Comparison of ENCODE assay signal across 9 mouse cellular contexts in genomic region chr1:184728561-184729115, GRCm38 (mm10). TPM values are rescaled to one million over a fixed set of nuclear protein-coding genes. Genes with fewer than 3 reads are reported as not detected.
DNase-seq lines count a peak whose midpoint lies in the region; ATAC-seq and TF ChIP-seq lines count a peak whose summit lies in the region.
"Had no signal": no experiment of that assay in that cellular context is flagged by ENCODE, and none has a peak within 500 bp of the region (broad histone marks: within the 10 kb centered on the region; RNA-seq: fewer than 3 reads in every experiment).

No protein-coding gene starts in this region.

- H3K36me3 ChIP-seq in midbrain, embryonic 11.5 days (ENCODE audit: control insufficient read depth, insufficient read depth, low read length), result no peaks in the 10 kb centered on the region
- no peaks in the 10 kb centered on the region for H3K36me3 ChIP-seq in midbrain, embryonic 14.5 days (ENCODE audit: control insufficient read depth, insufficient read depth, low read length)
- peaks cover 6% of the 10 kb centered on the region; the same call in 1 of the 2 replicates for H3K36me3 ChIP-seq in heart, postnatal 0 days (replicated peaks; ENCODE audit: control insufficient read depth, insufficient read depth, low read length)
- peaks cover 22% of the 10 kb centered on the region for H3K36me3 ChIP-seq in lung, embryonic 14.5 days (ENCODE audit: insufficient read depth)
- H3K36me3 ChIP-seq: embryonic facial prominence, embryonic 12.5 days had no signal

- H3K9ac ChIP-seq in midbrain, embryonic 11.5 days (ENCODE audit: low read length), result no peak overlapping the region
- H3K9ac ChIP-seq in midbrain, embryonic 14.5 days (replicated peaks; ENCODE audit: low read length), result no peak overlapping the region
- no peak overlapping the region for H3K9ac ChIP-seq in heart, postnatal 0 days (replicated peaks; ENCODE audit: low read depth, low read length)
- no peak overlapping the region for H3K9ac ChIP-seq in lung, embryonic 14.5 days
- H3K9ac ChIP-seq: embryonic facial prominence, embryonic 12.5 days had no signal

- H3K4me2 ChIP-seq in midbrain, embryonic 11.5 days, result no peak overlapping the region
- no peak overlapping the region for H3K4me2 ChIP-seq in midbrain, embryonic 14.5 days (ENCODE audit: low read length)
- peak overlapping the region; percentile 86 for H3K4me2 ChIP-seq in heart, postnatal 0 days (ENCODE audit: low read depth, low read length)
- peak overlapping the region; percentile 79 for H3K4me2 ChIP-seq in lung, embryonic 14.5 days

- peak; percentile 90 for DNase-seq in midbrain, embryonic 11.5 days (ENCODE audit: low spot score, missing footprints)
- DNase-seq in midbrain, embryonic 14.5 days, result no peak
- DNase-seq in heart, postnatal 0 days (ENCODE audit: low spot score), result no peak
- peak; percentile 59 for DNase-seq in lung, embryonic 14.5 days
- DNase-seq in cerebellum, adult 9-10 months, result no peak
- DNase-seq in thymus, adult 18-20 months, result no peak
- DNase-seq: right cerebral cortex, postnatal 25 days had no signal

- no peak for ATAC-seq in midbrain, embryonic 11.5 days (ENCODE audit: low FRiP score)
- ATAC-seq in midbrain, embryonic 14.5 days (ENCODE audit: low FRiP score, low TSS enrichment), result no peak
- ATAC-seq in heart, postnatal 0 days (ENCODE audit: insufficient read depth, low read depth), result no peak
- no peak for ATAC-seq in lung, embryonic 14.5 days (ENCODE audit: insufficient read depth)
- no peak for ATAC-seq in activated CD4-positive, CD25-positive, alpha-beta regulatory T cell, adult 4 months

- TF ChIP-seq EP300 in heart, postnatal 0 days (IDR thresholded peaks at IDR 0.05; ENCODE audit: low read depth), result no peak

- H3K4me1 ChIP-seq in midbrain, embryonic 11.5 days (ENCODE audit: control insufficient read depth, insufficient read depth, low read length), result peaks cover 16% of the 10 kb centered on the region
- peaks cover 17% of the 10 kb centered on the region for H3K4me1 ChIP-seq in midbrain, embryonic 14.5 days (ENCODE audit: control insufficient read depth, insufficient read depth, low read length)
- peaks cover 6% of the 10 kb centered on the region for H3K4me1 ChIP-seq in heart, postnatal 0 days (ENCODE audit: control insufficient read depth, insufficient read depth)
- H3K4me1 ChIP-seq in lung, embryonic 14.5 days (ENCODE audit: insufficient read depth), result peaks cover 5% of the 10 kb centered on the region; the same call in 1 of the 2 replicates

- no peaks in the 10 kb centered on the region for H3K9me3 ChIP-seq in midbrain, embryonic 11.5 days (ENCODE audit: control insufficient read depth, low read length)
- no peaks in the 10 kb centered on the region for H3K9me3 ChIP-seq in midbrain, embryonic 14.5 days (ENCODE audit: control insufficient read depth, low read length)
- H3K9me3 ChIP-seq in heart, postnatal 0 days (replicated peaks; ENCODE audit: control insufficient read depth, low read length), result no peaks in the 10 kb centered on the region
- no peaks in the 10 kb centered on the region for H3K9me3 ChIP-seq in lung, embryonic 14.5 days (ENCODE audit: low read depth, low read length)
- H3K9me3 ChIP-seq: embryonic facial prominence, embryonic 12.5 days had no signal

- H3K27ac ChIP-seq in midbrain, embryonic 11.5 days (ENCODE audit: low read depth, low read length), result no peak overlapping the region
- no peak overlapping the region for H3K27ac ChIP-seq in midbrain, embryonic 14.5 days (replicated peaks; ENCODE audit: low read depth, low read length)
- no peak overlapping the region for H3K27ac ChIP-seq in heart, postnatal 0 days (ENCODE audit: low read depth)
- H3K27ac ChIP-seq in lung, embryonic 14.5 days (ENCODE audit: low read depth), result no peak overlapping the region
- H3K27ac ChIP-seq: embryonic facial prominence, embryonic 12.5 days had no signal

- peaks cover 86% of the 10 kb centered on the region for H3K27me3 ChIP-seq in midbrain, embryonic 11.5 days (ENCODE audit: control insufficient read depth, insufficient read depth, low read length)
- peaks cover 93% of the 10 kb centered on the region for H3K27me3 ChIP-seq in midbrain, embryonic 14.5 days (ENCODE audit: control insufficient read depth, insufficient read depth, low read length)
- H3K27me3 ChIP-seq in heart, postnatal 0 days (ENCODE audit: control insufficient read depth, insufficient read depth, low read length), result peaks cover 96% of the 10 kb centered on the region
- H3K27me3 ChIP-seq in lung, embryonic 14.5 days (ENCODE audit: insufficient read depth, low read length), result peaks cover 79% of the 10 kb centered on the region

- 4% methylated on average over 6 of the region's 6 CpGs for WGBS in midbrain, embryonic 11.5 days
- WGBS in midbrain, embryonic 14.5 days, result 3% methylated on average over 6 of the region's 6 CpGs
- WGBS in heart, postnatal 0 days, result 10% methylated on average over 6 of the region's 6 CpGs
- 21% methylated on average over 6 of the region's 6 CpGs for WGBS in lung, embryonic 14.5 days

- no peak for TF ChIP-seq CTCF in heart, postnatal 0 days (IDR thresholded peaks at IDR 0.05; ENCODE audit: low read depth)
- TF ChIP-seq CTCF in lung, embryonic 14.5 days (IDR thresholded peaks at IDR 0.05; ENCODE audit: low read depth), result no peak

- no peak overlapping the region for H3K4me3 ChIP-seq in midbrain, embryonic 11.5 days (ENCODE audit: low read depth, low read length)
- H3K4me3 ChIP-seq in midbrain, embryonic 14.5 days (replicated peaks; ENCODE audit: low read depth, low read length), result no peak overlapping the region
- H3K4me3 ChIP-seq in heart, postnatal 0 days (ENCODE audit: low read depth, low read length), result peak overlapping the region; percentile 66
- peak overlapping the region; percentile 76 for H3K4me3 ChIP-seq in lung, embryonic 14.5 days (ENCODE audit: low read depth, low read length)

RNA-seq across cellular contexts. Expression of gene Hlx, which starts 3.8 kb away (rescaled TPM):
- 2.2 and 2.7 TPM in 2 replicates for polyA plus RNA-seq in midbrain, embryonic 11.5 days (2014; fragmentation: Nextera tagmentation; extraction: Ambion mirVana)
- 0.35 and 1.2 TPM in 2 replicates for polyA plus RNA-seq in midbrain, embryonic 14.5 days (2014; fragmentation: Nextera tagmentation; extraction: Ambion mirVana)
- 7.0 and 14.0 TPM in 2 replicates for total RNA-seq in heart, postnatal 0 days (2014; rRNA removed; ENCODE audit: low replicate concordance)
- 8.1 and 10.0 TPM in 2 replicates for polyA plus RNA-seq in heart, postnatal 0 days (2015; fragmentation: Nextera tagmentation; extraction: Ambion mirVana)
- polyA plus RNA-seq in lung, embryonic 14.5 days (2014; fragmentation: Nextera tagmentation; extraction: Ambion mirVana), result 27.8 and 28.2 TPM in 2 replicates
- not detected for polyA plus RNA-seq in activated CD4-positive, CD25-positive, alpha-beta regulatory T cell, adult 4 months (2017; shearing (Covaris generic))

Comparison
In these comparisons a context has a peak if more than half of its experiments do, and no peak if none do; other contexts are left out.
1. DNase-seq: peak in midbrain, embryonic 11.5 days (single experiment) and lung, embryonic 14.5 days (single experiment); none in midbrain, embryonic 14.5 days (single experiment), heart, postnatal 0 days (single experiment), cerebellum, adult 9-10 months (single experiment) and thymus, adult 18-20 months (0 of 2).
2. H3K4me2 ChIP-seq: peak in heart, postnatal 0 days (single experiment) and lung, embryonic 14.5 days (single experiment); none in midbrain, embryonic 11.5 days (single experiment) and midbrain, embryonic 14.5 days (single experiment).
3. H3K4me3 ChIP-seq: peak in heart, postnatal 0 days (single experiment) and lung, embryonic 14.5 days (single experiment); none in midbrain, embryonic 11.5 days (single experiment) and midbrain, embryonic 14.5 days (single experiment).